Mouse (Mus musculus) embryonic facial prominence, embryonic 15.5 days (tissue): ENCODE results near the gene Gm47289. TPM values are rescaled to one million over a fixed set of nuclear protein-coding genes. Genes with fewer than 3 reads are reported as not detected.
A peak's percentile ranks its signal among the peaks of the same experiment; 100 is the strongest.

Source experiments
- ATAC-seq: fragments of 200-750 bp; cut with Nextera tagmentation; 2 replicates; pipeline ENCODE4 v1.8.0; 2017; ENCODE audit warnings: low read depth, moderate TSS enrichment; ENCODE audit not compliant: insufficient number of reproducible peaks, low FRiP score, low TSS enrichment
- H3K27ac ChIP-seq: fragments of 300-500 bp; sonication (generic); replicated peaks from 2 replicates; pipeline ENCODE4 v1.5.1; 2015; ENCODE audit warnings: mild to moderate bottlenecking, inconsistent platforms
- H3K27me3 ChIP-seq: fragments of 300-500 bp; sonication (generic); 2 replicates; pipeline ENCODE4 v1.6.1; 2015; ENCODE audit warnings: inconsistent platforms
- H3K36me3 ChIP-seq: fragments of 300-500 bp; sonication (generic); 2 replicates; pipeline ENCODE4 v1.6.1; 2015; ENCODE audit warnings: mild to moderate bottlenecking, inconsistent platforms
- H3K4me1 ChIP-seq: fragments of 300-500 bp; sonication (generic); 2 replicates; pipeline ENCODE4 v1.6.1; 2015; ENCODE audit warnings: inconsistent platforms
- H3K4me2 ChIP-seq: fragments of 300-500 bp; sonication (generic); replicated peaks from 2 replicates; pipeline ENCODE4 v1.6.1; 2015; ENCODE audit warnings: mild to moderate bottlenecking, inconsistent platforms
- H3K4me3 ChIP-seq: fragments of 300-500 bp; sonication (generic); replicated peaks from 2 replicates; pipeline ENCODE4 v1.5.1; 2015; ENCODE audit warnings: mild to moderate bottlenecking, inconsistent platforms
- H3K9ac ChIP-seq: fragments of 300-500 bp; sonication (generic); 2 replicates; pipeline ENCODE4 v1.6.1; 2015; ENCODE audit warnings: inconsistent platforms
- H3K9me3 ChIP-seq: fragments of 300-500 bp; sonication (generic); replicated peaks from 2 replicates; pipeline ENCODE4 v1.6.1; 2016; ENCODE audit warnings: inconsistent platforms
- WGBS: fragments of 180-500 bp; shearing (Covaris S2); methylation state at CpG from one replicate; pipeline ENCODE4 v1.1.7; 2015; 5-methylcytosine and 5-hydroxymethylcytosine counted together
- polyA plus RNA-seq: library from polyadenylated mRNA; unstranded; fragments of >200 nt; fragmentation: Nextera tagmentation; extraction: Ambion mirVana; gene quantifications from 2 replicates; pipeline ENCODE4 v1.2.1, GENCODE M21; 2015

The Gm47289 gene
- polyA plus RNA-seq, 1 experiment from 2014 or later: not detected

DNA sequence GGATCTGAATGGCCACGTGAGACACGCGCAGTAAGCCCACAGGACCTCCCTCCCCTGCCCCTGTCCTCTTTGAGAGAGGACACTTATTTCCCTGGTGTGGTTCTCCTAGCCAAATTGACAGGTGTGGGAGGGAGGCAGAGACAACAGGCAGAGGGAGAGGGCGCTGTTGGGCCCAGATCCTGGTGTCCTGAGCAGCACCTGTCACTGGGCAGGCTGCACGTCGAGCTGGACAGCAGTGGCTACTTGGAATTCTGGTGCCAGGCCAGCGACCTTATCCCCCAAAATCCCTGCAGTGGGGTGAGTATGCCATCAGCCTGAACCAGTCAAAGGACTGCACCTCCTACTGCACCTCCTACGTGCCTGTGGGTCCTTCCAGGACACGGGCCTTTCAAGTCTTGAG is 15.6 kb upstream of the Gm47289 start:
- H3K27me3 ChIP-seq: no peaks in the 10 kb centered on the region
- H3K36me3 ChIP-seq: no peaks in the 10 kb centered on the region
- H3K9me3 ChIP-seq: no peaks in the 10 kb centered on the region
- ATAC-seq: no peak
- H3K4me2 ChIP-seq: no peak overlapping the region
- H3K4me3 ChIP-seq: no peak overlapping the region
- no peak overlapping the region for H3K27ac ChIP-seq
- no peak overlapping the region for H3K9ac ChIP-seq
- 67% methylated on average over 9 of the region's 9 CpGs for WGBS
- no peaks in the 10 kb centered on the region for H3K4me1 ChIP-seq

DNA sequence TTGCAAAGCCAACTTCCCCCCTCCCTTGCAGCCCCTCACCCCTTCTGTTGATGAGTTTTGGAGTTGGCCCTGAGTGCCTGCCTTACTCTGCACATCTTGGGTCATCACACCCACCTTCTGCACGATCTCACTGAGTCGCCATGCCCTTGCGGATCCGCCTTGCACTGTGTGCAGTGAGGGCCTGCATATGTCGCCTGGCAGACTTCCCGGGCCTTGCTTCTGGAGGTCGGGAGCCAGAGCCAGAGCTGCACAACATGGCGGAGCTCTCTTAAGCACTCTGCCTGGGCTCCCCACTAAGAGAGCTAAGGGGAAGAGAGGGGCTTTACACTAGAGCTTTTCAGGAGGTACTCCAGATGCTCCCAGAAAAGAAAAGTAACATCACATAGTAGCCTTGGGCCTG is 14.3 kb upstream of the Gm47289 start:
- Histone ChIP-seq H3K4me2 (no peak overlapping the region), H3K4me1 (no peaks in the 10 kb centered on the region), H3K9ac (no peak overlapping the region), H3K36me3 (no peaks in the 10 kb centered on the region), H3K4me3 (no peak overlapping the region), H3K9me3 (no peaks in the 10 kb centered on the region), H3K27me3 (no peaks in the 10 kb centered on the region), H3K27ac (no peak overlapping the region)
- ATAC-seq: no peak
- 84% methylated on average over 8 of the region's 8 CpGs for WGBS

DNA sequence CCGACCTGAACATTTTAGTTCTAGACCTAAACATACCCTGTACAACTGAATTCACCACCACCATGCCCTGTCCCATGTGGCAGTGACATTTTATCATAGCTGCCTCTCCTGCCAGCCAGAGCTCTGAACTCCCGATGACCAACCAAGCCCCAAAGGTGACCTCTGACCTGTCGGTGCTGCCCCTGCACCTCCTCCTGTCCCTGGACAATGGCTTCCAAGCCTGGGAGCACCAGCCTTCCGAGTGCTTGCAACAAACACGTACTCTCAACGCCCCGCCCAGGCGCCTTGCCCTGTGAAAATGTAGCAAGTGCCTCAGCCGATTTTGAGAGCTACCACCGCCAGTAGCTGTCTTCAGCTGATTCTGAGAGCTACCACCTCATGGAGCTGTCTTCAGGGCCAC is 13.8 kb upstream of the Gm47289 start:
- Histone ChIP-seq H3K36me3 (no peaks in the 10 kb centered on the region), H3K27me3 (no peaks in the 10 kb centered on the region), H3K4me3 (no peak overlapping the region), H3K9me3 (no peaks in the 10 kb centered on the region), H3K4me1 (no peaks in the 10 kb centered on the region), H3K9ac (no peak overlapping the region), H3K4me2 (no peak overlapping the region), H3K27ac (no peak overlapping the region)
- WGBS: 51% methylated on average over 10 of the region's 10 CpGs
- ATAC-seq: no peak

DNA sequence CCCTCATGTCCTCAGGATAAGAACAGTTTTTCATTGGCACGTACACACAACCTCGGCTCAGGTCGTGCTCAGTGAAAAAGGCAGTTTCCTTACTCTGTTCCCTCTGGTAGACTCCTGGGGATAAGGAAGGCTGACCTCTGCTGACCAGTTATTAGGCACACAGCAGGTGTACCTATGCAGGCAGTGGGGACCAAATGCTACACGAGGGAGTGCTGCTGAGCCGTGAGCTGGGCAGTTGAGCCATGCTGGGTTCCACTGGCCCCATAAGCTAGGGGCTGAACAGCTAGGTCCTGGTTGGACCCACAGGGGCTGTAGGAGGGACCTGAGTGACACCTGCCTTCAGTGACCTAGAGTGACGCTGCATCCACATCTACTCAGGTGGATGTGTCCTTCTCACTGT is 13.3 kb upstream of the Gm47289 start:
- Histone ChIP-seq H3K36me3 (no peaks in the 10 kb centered on the region), H3K4me2 (no peak overlapping the region), H3K4me3 (no peak overlapping the region), H3K9ac (no peak overlapping the region), H3K27me3 (no peaks in the 10 kb centered on the region), H3K4me1 (no peaks in the 10 kb centered on the region), H3K9me3 (no peaks in the 10 kb centered on the region), H3K27ac (no peak overlapping the region)
- WGBS: 56% methylated on average over 6 of the region's 6 CpGs
- ATAC-seq: no peak

DNA sequence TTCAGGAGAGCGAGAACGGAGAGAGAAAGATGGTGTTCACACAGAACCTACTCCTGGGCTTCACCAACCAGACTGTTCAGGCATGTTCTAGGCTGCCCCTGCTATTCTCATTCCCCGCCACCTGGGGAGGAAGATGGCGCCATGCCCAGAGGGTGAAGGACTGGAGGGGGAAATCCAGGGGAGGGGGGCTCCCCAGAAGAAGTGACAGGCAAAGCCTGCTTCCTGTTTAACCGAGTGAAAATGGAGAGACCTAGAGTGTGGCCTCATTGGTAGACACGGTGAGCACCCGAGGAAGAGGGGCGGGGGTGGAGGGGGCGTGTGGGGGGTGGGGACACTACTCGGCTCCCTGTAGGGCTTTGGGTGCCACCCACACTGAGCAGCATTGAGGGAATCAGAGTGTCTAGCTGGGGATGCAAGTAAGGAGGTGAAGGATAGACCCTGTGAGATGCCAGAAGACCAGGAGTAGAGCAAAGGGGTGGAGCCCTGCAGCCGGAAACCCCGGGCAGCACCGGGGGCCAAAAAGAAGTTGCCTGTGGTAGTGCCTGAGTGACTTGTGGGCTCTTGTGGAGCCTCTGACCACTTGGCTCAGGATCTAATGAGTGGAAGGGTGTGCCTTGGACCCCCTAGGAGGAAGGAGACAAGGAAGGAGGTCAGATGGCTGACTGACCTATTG is 12.7 kb upstream of the Gm47289 start:
- H3K4me1 ChIP-seq: no peaks in the 10 kb centered on the region
- no peak overlapping the region for H3K4me2 ChIP-seq
- H3K27ac ChIP-seq: no peak overlapping the region
- H3K36me3 ChIP-seq: no peaks in the 10 kb centered on the region
- no peaks in the 10 kb centered on the region for H3K27me3 ChIP-seq
- H3K4me3 ChIP-seq: no peak overlapping the region
- ATAC-seq: no peak
- H3K9ac ChIP-seq: no peak overlapping the region
- 62% methylated on average over 12 of the region's 13 CpGs for WGBS
- H3K9me3 ChIP-seq: no peaks in the 10 kb centered on the region

DNA sequence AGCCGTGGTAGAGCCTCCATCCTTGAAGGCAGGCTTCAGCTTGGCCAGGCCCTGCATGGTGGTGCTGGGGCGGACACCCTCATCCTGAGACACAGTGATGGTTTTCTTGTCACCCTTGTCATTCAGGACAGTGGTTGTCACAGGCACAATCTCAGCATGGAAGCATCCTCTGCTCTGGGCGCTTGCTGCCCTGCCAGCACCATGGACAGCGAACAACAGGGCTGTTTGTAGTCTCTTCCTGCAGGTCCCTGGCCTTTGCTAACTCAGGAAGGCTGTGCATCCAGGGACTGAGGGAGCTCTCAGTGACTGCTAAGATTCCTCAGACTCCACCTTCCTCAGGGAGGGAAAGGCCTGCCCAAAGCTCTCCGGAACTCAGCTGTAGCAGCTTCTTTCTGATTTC is 9.4 kb upstream of the Gm47289 start:
- 22% methylated on average over 5 of the region's 5 CpGs for WGBS
- no peak for ATAC-seq
- Histone ChIP-seq H3K9me3 (no peaks in the 10 kb centered on the region), H3K9ac (no peak overlapping the region), H3K27me3 (no peaks in the 10 kb centered on the region), H3K4me1 (no peaks in the 10 kb centered on the region), H3K4me2 (no peak overlapping the region), H3K4me3 (no peak overlapping the region), H3K27ac (no peak overlapping the region), H3K36me3 (no peaks in the 10 kb centered on the region)

DNA sequence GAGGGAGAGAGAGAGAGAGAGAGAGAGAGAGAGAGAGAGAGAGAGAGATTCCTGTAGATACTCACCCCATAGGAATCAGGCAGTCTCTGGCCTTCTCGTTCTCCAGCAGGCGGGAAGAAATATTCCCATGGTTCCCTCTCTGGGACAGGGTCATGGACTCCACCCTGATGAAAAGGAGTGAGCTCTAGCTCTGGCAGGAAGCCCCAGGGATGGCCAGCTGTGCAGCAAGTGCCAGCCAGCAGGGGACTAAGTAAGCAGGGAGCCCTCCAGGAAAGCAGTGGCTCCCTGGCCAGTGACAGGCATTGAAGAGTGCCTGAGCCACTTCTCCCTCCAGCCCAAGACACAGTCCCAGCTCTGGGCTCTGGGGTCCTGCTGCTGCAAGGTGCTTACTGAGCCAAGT is 7.2 kb upstream of the Gm47289 start:
- H3K4me3 ChIP-seq: no peak overlapping the region
- no peak for ATAC-seq
- WGBS: 48% methylated on average over 2 of the region's 2 CpGs
- 0 out of 2 replicates have a peak, but pooled peaks cover 5% of the 10 kb centered on the region for H3K4me1 ChIP-seq
- no peak overlapping the region for H3K27ac ChIP-seq
- H3K4me2 ChIP-seq: no peak overlapping the region
- no peak overlapping the region for H3K9ac ChIP-seq
- H3K36me3 ChIP-seq: no peaks in the 10 kb centered on the region
- H3K9me3 ChIP-seq: no peaks in the 10 kb centered on the region
- H3K27me3 ChIP-seq: peaks cover 20% of the 10 kb centered on the region

DNA sequence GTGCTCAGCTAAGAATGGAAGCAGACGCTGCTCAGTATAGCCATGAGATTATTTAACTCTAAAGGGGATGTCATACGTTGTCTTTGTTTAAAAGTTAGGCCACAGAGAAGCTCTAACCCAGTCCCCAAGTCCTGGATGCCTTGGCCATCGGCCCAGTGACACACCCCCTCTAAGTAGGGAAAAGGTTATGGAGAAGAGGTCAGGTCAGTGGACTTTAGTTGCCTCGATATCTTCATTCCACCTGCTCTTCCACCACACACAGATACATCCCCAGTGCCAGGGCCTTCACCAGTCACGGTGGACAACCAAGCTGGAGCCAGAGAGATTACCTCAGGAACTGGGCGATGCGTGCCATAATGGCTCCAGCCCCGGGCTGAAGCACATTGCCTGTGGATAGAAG is 3.5 kb upstream of the Gm47289 start:
- H3K9me3 ChIP-seq: no peaks in the 10 kb centered on the region
- no peak overlapping the region for H3K27ac ChIP-seq
- 0 out of 2 replicates have a peak, but pooled peaks cover 5% of the 10 kb centered on the region for H3K4me1 ChIP-seq
- H3K4me2 ChIP-seq: no peak overlapping the region
- ATAC-seq: no peak
- H3K27me3 ChIP-seq: peaks cover 20% of the 10 kb centered on the region
- no peaks in the 10 kb centered on the region for H3K36me3 ChIP-seq
- 73% methylated on average over 8 of the region's 8 CpGs for WGBS
- H3K9ac ChIP-seq: no peak overlapping the region
- no peak overlapping the region for H3K4me3 ChIP-seq

DNA sequence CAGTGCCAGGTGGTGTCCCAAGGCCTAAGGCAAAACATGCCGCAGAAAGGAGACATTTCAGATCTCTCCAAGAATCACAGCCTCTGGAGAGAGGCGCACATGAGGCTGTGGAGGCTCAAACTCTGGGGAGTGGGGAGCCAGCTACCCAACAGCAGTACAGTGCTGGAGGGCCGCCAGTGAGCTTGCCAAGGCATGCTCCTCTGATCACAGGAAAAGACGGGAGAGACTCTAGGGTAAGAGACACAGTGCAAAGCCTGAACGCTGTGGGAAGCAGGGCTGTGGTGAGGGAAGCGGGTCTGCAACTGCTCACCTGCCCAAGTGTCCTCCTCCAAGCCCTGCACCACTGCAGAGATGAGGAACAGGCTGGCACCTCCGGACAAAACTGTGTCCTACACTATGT is 3.1 kb upstream of the Gm47289 start:
- H3K4me3 ChIP-seq: peak overlapping the region; percentile 53
- WGBS: 37% methylated on average over 7 of the region's 7 CpGs
- H3K4me1 ChIP-seq: 0 out of 2 replicates have a peak, but pooled peaks cover 5% of the 10 kb centered on the region
- no peak for ATAC-seq
- H3K27me3 ChIP-seq: peaks cover 20% of the 10 kb centered on the region
- H3K36me3 ChIP-seq: no peaks in the 10 kb centered on the region
- no peak overlapping the region for H3K27ac ChIP-seq
- H3K9me3 ChIP-seq: no peaks in the 10 kb centered on the region
- no peak overlapping the region for H3K9ac ChIP-seq
- peak overlapping the region; percentile 67 for H3K4me2 ChIP-seq

DNA sequence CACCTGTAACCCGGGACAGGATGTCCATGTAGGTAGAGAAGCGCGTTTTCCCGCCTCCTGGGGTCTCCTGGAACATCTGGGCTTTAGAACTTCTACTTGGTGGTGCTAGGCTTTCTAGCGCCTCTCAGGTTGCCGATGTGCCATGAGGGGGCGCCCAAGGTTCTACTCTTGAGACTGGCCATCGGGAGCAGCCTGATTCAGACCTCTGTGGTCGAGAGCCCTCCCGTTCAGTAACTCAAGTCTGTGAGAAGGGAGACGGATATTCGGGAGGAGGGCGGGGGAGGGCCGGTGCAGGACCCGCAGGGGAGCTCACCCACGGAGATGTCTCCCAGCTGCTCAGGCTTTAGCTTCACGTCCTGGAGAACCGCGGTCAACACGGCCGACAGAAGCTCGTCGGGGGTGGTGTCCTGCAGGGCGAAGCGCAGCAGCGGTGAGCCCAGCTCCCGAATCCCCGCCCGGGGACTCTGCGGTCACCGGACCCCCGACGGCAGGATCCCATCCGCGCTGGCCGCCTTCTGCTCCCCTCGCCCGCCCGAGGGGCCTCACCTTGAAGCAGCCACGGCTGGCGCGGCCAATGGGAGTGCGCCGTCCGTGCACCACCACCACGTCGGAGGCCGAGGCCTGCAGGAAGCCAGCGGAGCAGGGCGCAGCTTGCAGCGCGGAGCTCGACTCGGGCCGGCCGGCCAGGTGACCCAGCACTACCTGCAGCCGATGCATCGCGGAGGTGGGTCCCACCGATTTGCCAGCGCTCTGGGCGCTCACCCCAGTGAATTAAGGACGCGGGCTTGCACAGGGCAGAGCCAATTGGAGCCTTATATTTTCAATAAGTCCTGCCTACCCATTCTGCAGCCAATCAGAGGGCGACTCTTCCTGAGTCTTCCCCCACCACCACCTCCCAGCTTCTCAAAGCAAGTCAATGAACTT is 2.4 kb upstream of the Gm47289 start, which contains the start of gene Acaa1b:
Gene Acaa1b, minus strand, starts transcription at position 816 of the 924 bp plus-strand sequence.
- H3K4me3 ChIP-seq: peak within 1 kb of the TSS; percentile 53
- WGBS: under 1% methylated on average over 64 of the region's 65 CpGs
- no peak within 1 kb of the TSS for H3K9ac ChIP-seq
- H3K27ac ChIP-seq: no peak within 1 kb of the TSS
- peak; percentile 66 for ATAC-seq
- peak within 1 kb of the TSS; percentile 67 for H3K4me2 ChIP-seq
- 0 out of 2 replicates have a peak, but pooled peaks cover 5% of the 10 kb centered on the region for H3K4me1 ChIP-seq
- H3K9me3 ChIP-seq: no peaks in the 10 kb centered on the region
- H3K27me3 ChIP-seq: peaks cover 20% of the 10 kb centered on the region
- H3K36me3 ChIP-seq: no peaks in the 10 kb centered on the region

DNA sequence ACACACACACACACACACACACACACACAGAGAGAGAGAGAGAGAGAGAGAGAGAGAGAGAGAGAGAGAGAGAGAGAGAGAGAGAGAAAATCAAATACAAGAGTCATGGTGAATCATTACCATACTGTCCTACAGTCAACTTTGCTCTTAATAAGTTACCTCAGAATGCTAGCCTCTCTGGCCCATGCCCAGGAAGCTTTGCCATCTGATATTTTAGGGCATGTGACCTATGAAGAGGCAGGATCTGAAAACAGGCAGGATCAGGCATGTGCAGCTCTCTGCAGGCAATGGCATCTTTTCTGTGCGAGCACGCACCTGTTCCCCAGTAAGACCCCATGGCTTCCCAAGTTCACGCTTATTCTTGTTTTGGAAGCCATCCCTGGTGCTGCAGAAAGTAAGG is 1.7 kb downstream of the Gm47289 start:
- ATAC-seq: no peak
- Histone ChIP-seq H3K9me3 (no peaks in the 10 kb centered on the region), H3K4me3 (no peak overlapping the region), H3K4me1 (0 out of 2 replicates have a peak, but pooled peaks cover 5% of the 10 kb centered on the region), H3K9ac (no peak overlapping the region), H3K36me3 (no peaks in the 10 kb centered on the region), H3K27ac (no peak overlapping the region), H3K4me2 (no peak overlapping the region), H3K27me3 (peaks cover 10% of the 10 kb centered on the region)
- 67% methylated on average over 3 of the region's 3 CpGs for WGBS
